8 mouse cellular contexts compared by ENCODE assay signal in genomic region chr7:122020667-122021354, GRCm38 (mm10). TPM values are rescaled to one million over a fixed set of nuclear protein-coding genes. Genes with fewer than 3 reads are reported as not detected.
DNase-seq lines count a peak whose midpoint lies in the region; ATAC-seq and TF ChIP-seq lines count a peak whose summit lies in the region.

Gga2 (minus strand) TSS chr7:122021222.

- peaks cover 29% of the 10 kb centered on the region for H3K79me3 ChIP-seq in C2C12 (ENCODE audit: low read depth)

- no peaks in the 10 kb centered on the region for H3K9me3 ChIP-seq in erythroblast, embryonic 14.5 days (ENCODE audit: control insufficient read depth, low read length)
- H3K9me3 ChIP-seq in heart, embryonic 12.5 days (replicated peaks), result no peaks in the 10 kb centered on the region
- no peaks in the 10 kb centered on the region for H3K9me3 ChIP-seq in liver, embryonic 12.5 days (replicated peaks)
- no peaks in the 10 kb centered on the region for H3K9me3 ChIP-seq in stomach, embryonic 15.5 days

- ATAC-seq in heart, embryonic 12.5 days (ENCODE audit: insufficient number of reproducible peaks, low FRiP score), result peak; percentile 93
- peak; percentile 76 for ATAC-seq in liver, embryonic 12.5 days
- ATAC-seq in stomach, embryonic 15.5 days (ENCODE audit: insufficient read depth, low FRiP score, low read depth), result peak; percentile 75

- H3K27me3 ChIP-seq in C2C12 (ENCODE audit: control insufficient read depth, insufficient read depth, insufficient read length), result no peaks in the 10 kb centered on the region
- H3K27me3 ChIP-seq in erythroblast, embryonic 14.5 days (ENCODE audit: control insufficient read depth), result no peaks in the 10 kb centered on the region
- no peaks in the 10 kb centered on the region for H3K27me3 ChIP-seq in heart, embryonic 12.5 days (replicated peaks)
- no peaks in the 10 kb centered on the region for H3K27me3 ChIP-seq in liver, embryonic 12.5 days (replicated peaks)
- no peaks in the 10 kb centered on the region for H3K27me3 ChIP-seq in stomach, embryonic 15.5 days (replicated peaks)

- peak within 1 kb of the TSS; percentile 77 for H3K9ac ChIP-seq in heart, embryonic 12.5 days
- H3K9ac ChIP-seq in liver, embryonic 12.5 days, result peak within 1 kb of the TSS; percentile 84
- H3K9ac ChIP-seq in stomach, embryonic 15.5 days, result peak within 1 kb of the TSS; percentile 69

- peak within 1 kb of the TSS; percentile 71 for H3ac ChIP-seq in C2C12 (ENCODE audit: control insufficient read depth, insufficient read length, low read depth)

- under 1% methylated on average over 50 of the region's 50 CpGs for WGBS in heart, embryonic 12.5 days
- under 1% methylated on average over 48 of the region's 50 CpGs for WGBS in liver, embryonic 12.5 days (ENCODE audit: insufficient replicate concordance)
- WGBS in stomach, embryonic 15.5 days, result under 1% methylated on average over 50 of the region's 50 CpGs

- peak; percentile 96 for DNase-seq in brain, embryonic 14.5 days (ENCODE audit: low read depth)
- peak; percentile 94 for DNase-seq in kidney, postnatal 10 days
- peak; percentile 78 to 89 for DNase-seq in natural killer cell, adult 2 months (ENCODE audit: low spot score in 2 of 2)

- TF ChIP-seq CTCF in C2C12 (IDR thresholded peaks at IDR 0.05; ENCODE audit: control insufficient read depth, insufficient read depth, insufficient read length), result no peak
- TF ChIP-seq CTCF in brain, embryonic 14.5 days (IDR thresholded peaks at IDR 0.05; ENCODE audit: borderline replicate concordance, extremely low read depth, insufficient read depth, insufficient read length), result no peak

- H3K27ac ChIP-seq in heart, embryonic 12.5 days (ENCODE audit: poor library complexity, severe bottlenecking), result peak within 1 kb of the TSS; percentile 77
- H3K27ac ChIP-seq in liver, embryonic 12.5 days, result peak within 1 kb of the TSS; percentile 89
- peak within 1 kb of the TSS; percentile 85 for H3K27ac ChIP-seq in stomach, embryonic 15.5 days

- peaks cover 50% of the 10 kb centered on the region for H3K79me2 ChIP-seq in C2C12 (ENCODE audit: control insufficient read depth, insufficient read depth)

- H3K36me3 ChIP-seq in C2C12 (ENCODE audit: control insufficient read depth, insufficient read depth), result peaks cover 8% of the 10 kb centered on the region
- H3K36me3 ChIP-seq in erythroblast, embryonic 14.5 days (ENCODE audit: control insufficient read depth), result peaks cover 13% of the 10 kb centered on the region
- H3K36me3 ChIP-seq in heart, embryonic 12.5 days, result peaks cover 5% of the 10 kb centered on the region
- peaks cover 4% of the 10 kb centered on the region for H3K36me3 ChIP-seq in liver, embryonic 12.5 days
- H3K36me3 ChIP-seq in stomach, embryonic 15.5 days, result no peaks in the 10 kb centered on the region

- peak within 1 kb of the TSS; percentile 60 for H3K4me3 ChIP-seq in C2C12 (ENCODE audit: insufficient read depth, poor library complexity, severe bottlenecking)
- peak within 1 kb of the TSS; percentile 71 for H3K4me3 ChIP-seq in erythroblast, embryonic 14.5 days (replicated peaks)
- H3K4me3 ChIP-seq in heart, embryonic 12.5 days, result peak within 1 kb of the TSS; percentile 64
- H3K4me3 ChIP-seq in liver, embryonic 12.5 days, result peak within 1 kb of the TSS; percentile 83
- peak within 1 kb of the TSS; percentile 80 for H3K4me3 ChIP-seq in stomach, embryonic 15.5 days (replicated peaks)

- H3K4me2 ChIP-seq in heart, embryonic 12.5 days, result peak within 1 kb of the TSS; percentile 73
- peak within 1 kb of the TSS; percentile 95 for H3K4me2 ChIP-seq in liver, embryonic 12.5 days
- peak within 1 kb of the TSS; percentile 67 for H3K4me2 ChIP-seq in stomach, embryonic 15.5 days

- TF ChIP-seq POLR2A in brain, embryonic 14.5 days (IDR thresholded peaks at IDR 0.05; ENCODE audit: borderline replicate concordance, extremely low read depth, insufficient read depth, insufficient read length, poor library complexity, severe bottlenecking), result peak; percentile 90

- H3K4me1 ChIP-seq in erythroblast, embryonic 14.5 days (ENCODE audit: control insufficient read depth), result peaks cover 65% of the 10 kb centered on the region
- peaks cover 38% of the 10 kb centered on the region for H3K4me1 ChIP-seq in heart, embryonic 12.5 days (replicated peaks)
- peaks cover 56% of the 10 kb centered on the region for H3K4me1 ChIP-seq in liver, embryonic 12.5 days
- H3K4me1 ChIP-seq in stomach, embryonic 15.5 days, result peaks cover 31% of the 10 kb centered on the region

TF ChIP-seq in C2C12, 6 proteins besides CTCF, POLR2A, EP300 and RAD21:
- TF ChIP-seq MYOD1 (IDR thresholded peaks at IDR 0.05; ENCODE audit: control insufficient read depth, insufficient read length, low read depth) (no peak), USF1 (IDR thresholded peaks at IDR 0.05; ENCODE audit: low read depth) (peak; percentile 92), MAX (IDR thresholded peaks at IDR 0.05) (no peak), FOSL1 (IDR thresholded peaks at IDR 0.05; ENCODE audit: insufficient read depth, low read length, poor library complexity, severe bottlenecking) (no peak)

RNA-seq across cellular contexts. Expression of gene Gga2, which starts in this region (rescaled TPM):
- polyA plus RNA-seq in C2C12 (2012; fragmentation: generic; extraction: Trizol), result 86.2 TPM
- polyA plus RNA-seq in brain, embryonic 14.5 days (2012; rRNA removed), result 83.7 and 101 TPM in 2 replicates
- 2.7 and 2.9 TPM in 2 replicates for polyA plus RNA-seq in erythroblast, embryonic 14.5 days (2012)
- 98.0 and 99.4 TPM in 2 replicates for polyA plus RNA-seq in heart, embryonic 12.5 days (2016; fragmentation: Nextera tagmentation; extraction: Ambion mirVana)
- polyA plus RNA-seq in liver, embryonic 12.5 days (2016; fragmentation: Nextera tagmentation; extraction: Ambion mirVana), result 65.3 and 68.4 TPM in 2 replicates
- 87.9 and 107 TPM in 2 replicates for polyA plus RNA-seq in stomach, embryonic 15.5 days (2015; fragmentation: Nextera tagmentation; extraction: Ambion mirVana)

Comparison
In these comparisons a context has a peak if more than half of its experiments do, and no peak if none do; other contexts are left out.
1. Peak in every context shown above with its lines: DNase-seq, ATAC-seq, H3K4me3 ChIP-seq and H3K27ac ChIP-seq.
2. RNA of gene Gga2 (polyA plus RNA-seq): 98.0 to 99.4 TPM in heart, embryonic 12.5 days, 87.9 to 107 TPM in stomach, embryonic 15.5 days, 86.2 TPM in C2C12 (single experiment), 83.7 to 101 TPM in brain, embryonic 14.5 days and 65.3 to 68.4 TPM in liver, embryonic 12.5 days; 2.7 to 2.9 TPM in erythroblast, embryonic 14.5 days; every median in the first group is over 10 times any median in the second.